In the genomic region with DNA sequence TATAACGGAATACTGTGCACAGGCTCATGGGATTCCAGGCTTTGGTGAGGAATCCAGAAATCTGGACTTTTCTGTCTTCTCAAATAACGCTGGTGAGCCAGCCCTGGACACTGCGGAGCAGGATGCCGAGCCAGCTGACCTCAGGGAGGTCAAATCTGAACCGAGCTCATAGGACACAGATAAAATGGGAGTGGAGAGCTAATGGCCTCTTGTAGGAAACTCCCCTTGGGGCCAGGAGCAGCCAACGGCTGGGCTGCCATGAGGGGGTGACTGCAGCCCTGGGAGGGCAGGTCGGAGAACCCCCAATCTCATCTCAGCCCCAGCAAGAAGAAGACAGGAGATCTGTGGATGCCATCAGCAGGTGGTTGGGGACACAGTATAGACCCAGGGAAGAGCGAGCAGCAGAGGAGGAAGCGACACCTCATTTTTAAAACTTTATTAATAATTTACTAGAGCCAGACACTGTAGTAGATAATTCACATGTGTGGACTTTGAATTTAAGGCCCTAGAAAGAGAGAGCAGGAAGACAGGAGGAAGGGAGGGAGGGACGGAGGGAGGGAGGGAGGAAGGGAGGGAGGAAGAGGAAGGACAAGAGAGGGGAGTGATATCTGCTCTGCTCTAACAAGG, we compare ENCODE assay signal across 19 mouse cellular contexts. TPM values are rescaled to one million over a fixed set of nuclear protein-coding genes. Genes with fewer than 3 reads are reported as not detected.
DNase-seq lines count a peak whose midpoint lies in the region; ATAC-seq and TF ChIP-seq lines count a peak whose summit lies in the region.
"Had no signal": no experiment of that assay in that cellular context is flagged by ENCODE, and none has a peak within 500 bp of the region (broad histone marks: within the 10 kb centered on the region; RNA-seq: fewer than 3 reads in every experiment).

No protein-coding gene starts in this region.

- no peak for TF ChIP-seq CTCF in kidney, adult 2 months (conservative IDR thresholded peaks at IDR 0.05; ENCODE audit: insufficient read depth, insufficient read length, low read depth, low read length)

- no peaks in the 10 kb centered on the region for H3K36me3 ChIP-seq in liver, embryonic 15.5 days (replicated peaks)
- no peaks in the 10 kb centered on the region for H3K36me3 ChIP-seq in liver, embryonic 11.5 days (ENCODE audit: control insufficient read depth, insufficient read depth, low read length)
- H3K36me3 ChIP-seq in kidney, adult 2 months (ENCODE audit: control insufficient read depth, insufficient read depth, low read length) = no peaks in the 10 kb centered on the region
- no peaks in the 10 kb centered on the region for H3K36me3 ChIP-seq in midbrain, embryonic 14.5 days (ENCODE audit: control insufficient read depth, insufficient read depth, low read length)
- H3K36me3 ChIP-seq: embryonic facial prominence, embryonic 15.5 days; midbrain, embryonic 12.5 days had no signal

- 51% methylated on average over 10 of the region's 10 CpGs for WGBS in liver, embryonic 15.5 days (ENCODE audit: insufficient replicate concordance)
- WGBS in liver, embryonic 11.5 days = 56% methylated on average over 10 of the region's 10 CpGs
- 37% methylated on average over 10 of the region's 10 CpGs for WGBS in kidney, adult 2 months
- 78% methylated on average over 10 of the region's 10 CpGs for WGBS in midbrain, embryonic 14.5 days

- no peak overlapping the region for H3K4me2 ChIP-seq in liver, embryonic 15.5 days
- H3K4me2 ChIP-seq in liver, embryonic 11.5 days = no peak overlapping the region
- no peak overlapping the region for H3K4me2 ChIP-seq in midbrain, embryonic 14.5 days (ENCODE audit: low read length)
- H3K4me2 ChIP-seq: embryonic facial prominence, embryonic 15.5 days; midbrain, embryonic 12.5 days had no signal

- H3K9ac ChIP-seq in liver, embryonic 15.5 days = no peak overlapping the region
- no peak overlapping the region for H3K9ac ChIP-seq in liver, embryonic 11.5 days (ENCODE audit: low read depth, low read length)
- H3K9ac ChIP-seq in midbrain, embryonic 14.5 days (replicated peaks; ENCODE audit: low read length) = no peak overlapping the region
- H3K9ac ChIP-seq: embryonic facial prominence, embryonic 15.5 days; liver, embryonic 14.5 days; midbrain, embryonic 12.5 days had no signal

- no peaks in the 10 kb centered on the region for H3K9me3 ChIP-seq in liver, embryonic 15.5 days (replicated peaks)
- no peaks in the 10 kb centered on the region for H3K9me3 ChIP-seq in liver, embryonic 11.5 days (ENCODE audit: control insufficient read depth, low read length)
- no peaks in the 10 kb centered on the region for H3K9me3 ChIP-seq in midbrain, embryonic 14.5 days (ENCODE audit: control insufficient read depth, low read length)
- H3K9me3 ChIP-seq: embryonic facial prominence, embryonic 15.5 days had no signal

- 0 out of 2 replicates have a peak, but pooled peaks have one; percentile 28 for ATAC-seq in liver, embryonic 15.5 days (ENCODE audit: insufficient read depth)
- ATAC-seq in liver, embryonic 11.5 days (replicated peaks; ENCODE audit: low FRiP score) = no peak
- no peak for ATAC-seq in midbrain, embryonic 14.5 days (ENCODE audit: low FRiP score, low TSS enrichment)
- ATAC-seq: hindbrain, postnatal 0 days had no signal

- no peak for TF ChIP-seq POLR2A in kidney, adult 2 months (IDR thresholded peaks at IDR 0.05; ENCODE audit: low read depth, low read length)

- no peaks in the 10 kb centered on the region for H3K4me1 ChIP-seq in liver, embryonic 15.5 days (replicated peaks)
- H3K4me1 ChIP-seq in liver, embryonic 11.5 days (replicated peaks; ENCODE audit: control insufficient read depth, insufficient read depth, low read length) = no peaks in the 10 kb centered on the region
- peaks cover 12% of the 10 kb centered on the region; the same call in 1 of the 2 replicates for H3K4me1 ChIP-seq in kidney, adult 2 months (ENCODE audit: control insufficient read depth, insufficient read depth, low read length)
- H3K4me1 ChIP-seq in midbrain, embryonic 14.5 days (ENCODE audit: control insufficient read depth, insufficient read depth, low read length) = peaks cover 14% of the 10 kb centered on the region
- H3K4me1 ChIP-seq: embryonic facial prominence, embryonic 15.5 days had no signal

- H3K4me3 ChIP-seq in liver, embryonic 15.5 days (replicated peaks) = no peak overlapping the region
- H3K4me3 ChIP-seq in liver, embryonic 11.5 days (ENCODE audit: low read depth, low read length) = no peak overlapping the region
- no peak overlapping the region for H3K4me3 ChIP-seq in kidney, adult 2 months (ENCODE audit: insufficient read depth, low read depth, low read length)
- H3K4me3 ChIP-seq in midbrain, embryonic 14.5 days (replicated peaks; ENCODE audit: low read depth, low read length) = no peak overlapping the region
- H3K4me3 ChIP-seq: embryonic facial prominence, embryonic 15.5 days; heart, adult 2 months; midbrain, embryonic 12.5 days had no signal

- DNase-seq in liver, embryonic 11.5 days (ENCODE audit: low spot score) = no peak
- DNase-seq in kidney, adult 2 months = peak; percentile 87
- peak; percentile 65 to 86 for DNase-seq in kidney, postnatal 25 days
- no peak for DNase-seq in midbrain, embryonic 14.5 days
- no peak for DNase-seq in urinary bladder, postnatal 36 days (ENCODE audit: low spot score in 2 of 2)
- DNase-seq in thymus, postnatal 10 days (ENCODE audit: low spot score in 2 of 2) = no peak
- DNase-seq: adrenal gland, adult 2 months; cerebellum, adult 18-20 months; heart, adult 2 months; layer of hippocampus, adult 9-11 months; lung, postnatal 4 days; spleen, adult 18-20 months; thymus, postnatal 36 days had no signal

- no peaks in the 10 kb centered on the region for H3K27me3 ChIP-seq in liver, embryonic 15.5 days
- 0 out of 2 replicates have a peak, but pooled peaks cover 2% of the 10 kb centered on the region for H3K27me3 ChIP-seq in liver, embryonic 11.5 days (replicated peaks; ENCODE audit: control insufficient read depth, insufficient read depth, low read length)
- H3K27me3 ChIP-seq in kidney, adult 2 months (replicated peaks; ENCODE audit: control insufficient read depth, insufficient read depth, low read length) = no peaks in the 10 kb centered on the region
- no peaks in the 10 kb centered on the region for H3K27me3 ChIP-seq in midbrain, embryonic 14.5 days (ENCODE audit: control insufficient read depth, insufficient read depth, low read length)
- H3K27me3 ChIP-seq: embryonic facial prominence, embryonic 15.5 days; midbrain, embryonic 12.5 days had no signal

- no peak overlapping the region for H3K27ac ChIP-seq in liver, embryonic 15.5 days (replicated peaks)
- H3K27ac ChIP-seq in liver, embryonic 11.5 days (ENCODE audit: low read depth, low read length) = no peak overlapping the region
- peak overlapping the region; percentile 77 for H3K27ac ChIP-seq in kidney, adult 2 months (ENCODE audit: insufficient read depth, low read depth, low read length)
- H3K27ac ChIP-seq in midbrain, embryonic 14.5 days (replicated peaks; ENCODE audit: low read depth, low read length) = no peak overlapping the region
- H3K27ac ChIP-seq: embryonic facial prominence, embryonic 15.5 days; heart, adult 2 months; hindbrain, postnatal 0 days; liver, embryonic 14.5 days; midbrain, embryonic 12.5 days had no signal

RNA-seq across cellular contexts. Expression of gene Lamc3, which starts 18.4 kb away (rescaled TPM):
- 0.06 TPM in 1 of 2 replicates, not detected in the other for polyA plus RNA-seq in liver, embryonic 15.5 days (2015; fragmentation: Nextera tagmentation; extraction: Ambion mirVana)
- polyA plus RNA-seq in liver, embryonic 11.5 days (2014; fragmentation: Nextera tagmentation; extraction: Ambion mirVana) = 0.26 and 0.48 TPM in 2 replicates
- 20.7 and 24.8 TPM in 2 replicates for polyA plus RNA-seq in kidney, adult 2 months (2012; rRNA removed)
- polyA plus RNA-seq in midbrain, embryonic 14.5 days (2014; fragmentation: Nextera tagmentation; extraction: Ambion mirVana) = 1.1 and 6.6 TPM in 2 replicates

RNA-seq across cellular contexts. Expression of gene Fibcd1, which starts 22.8 kb away (rescaled TPM):
- 0.02 TPM in 1 of 2 replicates, not detected in the other for polyA plus RNA-seq in liver, embryonic 15.5 days (2015; fragmentation: Nextera tagmentation; extraction: Ambion mirVana)
- 0.04 and 0.14 TPM in 2 replicates for polyA plus RNA-seq in liver, embryonic 11.5 days (2014; fragmentation: Nextera tagmentation; extraction: Ambion mirVana)
- 0.03 and 0.05 TPM in 2 replicates for polyA plus RNA-seq in kidney, adult 2 months (2012; rRNA removed)
- polyA plus RNA-seq in midbrain, embryonic 14.5 days (2014; fragmentation: Nextera tagmentation; extraction: Ambion mirVana) = 14.8 and 18.8 TPM in 2 replicates
- polyA plus RNA-seq: heart, adult 2 months had no signal

RNA-seq across cellular contexts. Expression of gene Qrfp, which starts 58.3 kb away (rescaled TPM):
- 0.03 and 0.08 TPM in 2 replicates for polyA plus RNA-seq in liver, embryonic 15.5 days (2015; fragmentation: Nextera tagmentation; extraction: Ambion mirVana)
- 0.08 TPM in 1 of 2 replicates, not detected in the other for polyA plus RNA-seq in liver, embryonic 11.5 days (2014; fragmentation: Nextera tagmentation; extraction: Ambion mirVana)
- polyA plus RNA-seq in kidney, adult 2 months (2012; rRNA removed) = 0.05 and 0.11 TPM in 2 replicates
- 0.13 TPM in 1 of 2 replicates, not detected in the other for polyA plus RNA-seq in midbrain, embryonic 14.5 days (2014; fragmentation: Nextera tagmentation; extraction: Ambion mirVana)
- polyA plus RNA-seq: adrenal gland, adult 2 months; frontal cortex, adult 2 months; liver, embryonic 14.5 days had no signal

Comparison
In these comparisons a context has a peak if more than half of its experiments do, and no peak if none do; other contexts are left out.
1. DNase-seq: peak in kidney, adult 2 months (single experiment) and kidney, postnatal 25 days (2 of 2); none in liver, embryonic 11.5 days (single experiment), midbrain, embryonic 14.5 days (single experiment), urinary bladder, postnatal 36 days (0 of 2) and thymus, postnatal 10 days (0 of 2).
2. RNA of gene Fibcd1, which starts 22.8 kb away (polyA plus RNA-seq): 14.8 to 18.8 TPM in midbrain, embryonic 14.5 days; 0.04 to 0.14 TPM in liver, embryonic 11.5 days, 0.03 to 0.05 TPM in kidney, adult 2 months and 0.02 TPM in liver, embryonic 15.5 days; every median in the first group is over 10 times any median in the second.